Mouse (Mus musculus): ENCODE measurements around the gene Tom1l1. TPM values are rescaled to one million over a fixed set of nuclear protein-coding genes. Genes with fewer than 3 reads are reported as not detected.
"Not testable (repeated sequence)": the region's sequence is repeated elsewhere in the genome, so short reads cannot be mapped to it uniquely, and the experiment has no call there.

The Tom1l1 gene
- 37.3 and 41.2 TPM in 2 replicates for polyA plus RNA-seq (2014; fragmentation: Nextera tagmentation; extraction: Ambion mirVana)

DNA sequence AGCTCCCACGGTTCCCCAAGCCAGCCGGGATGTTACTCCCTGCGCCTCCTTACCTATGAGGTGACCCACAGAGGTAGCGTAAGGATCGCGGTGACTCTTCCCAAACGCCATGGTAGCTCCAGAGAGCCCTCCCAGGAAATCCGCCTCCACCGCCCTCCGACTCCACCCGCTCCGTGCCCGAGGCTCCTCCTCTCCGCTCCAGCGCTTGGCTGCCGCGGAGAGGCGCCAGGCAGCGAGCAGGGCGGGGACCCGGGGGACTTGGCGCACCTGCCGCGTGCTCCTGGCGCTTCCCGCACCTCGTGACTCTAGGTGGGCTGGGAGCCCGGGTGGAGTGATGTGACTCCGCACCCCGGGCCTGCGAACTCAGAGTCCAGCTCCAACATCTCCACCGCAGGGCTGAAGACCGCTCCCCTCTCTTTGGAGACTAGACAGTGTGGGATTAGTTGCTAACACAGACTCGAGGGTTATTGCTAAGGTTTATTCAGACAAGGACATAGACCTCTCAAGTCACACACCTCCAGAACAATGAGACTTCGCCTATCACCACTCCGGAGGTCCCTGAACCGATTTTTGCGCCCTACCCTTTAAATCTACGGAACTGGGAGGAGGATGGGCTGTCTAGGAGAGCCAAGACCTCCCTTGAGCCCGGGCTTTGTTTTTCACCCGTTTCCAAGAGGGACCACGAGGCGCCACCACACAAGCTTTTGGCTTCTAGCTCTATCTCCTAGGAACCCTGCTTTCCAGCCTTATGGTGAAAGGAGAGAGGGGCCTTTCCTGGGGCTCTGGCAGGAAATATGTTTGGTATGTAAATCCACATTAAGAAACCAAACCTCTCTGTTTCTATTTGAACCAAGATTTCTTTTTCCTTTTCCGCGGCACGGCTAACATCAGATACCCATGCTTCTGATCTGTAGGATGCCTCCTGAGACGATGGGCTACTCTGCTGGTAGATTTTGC is at the start of gene Tom1l1:
Gene Tom1l1 (minus strand): TSS at position 907 of the 957 bp plus-strand sequence.
- Histone ChIP-seq H3K4me1 (ENCODE audit: control insufficient read depth, insufficient read depth, low read length) (peaks cover 7% of the 10 kb centered on the region; the same call in 1 of the 2 replicates), H3K27me3 (ENCODE audit: control insufficient read depth, insufficient read depth, low read length) (no peaks in the 10 kb centered on the region), H3K4me2 (replicated peaks; ENCODE audit: low read depth, low read length) (peak within 1 kb of the TSS; percentile 89), H3K36me3 (ENCODE audit: control insufficient read depth, insufficient read depth, low read length) (no peaks in the 10 kb centered on the region), H3K9me3 (ENCODE audit: control insufficient read depth, low read depth, low read length) (no peaks in the 10 kb centered on the region), H3K9ac (replicated peaks; ENCODE audit: low read depth, low read length) (peak within 1 kb of the TSS; percentile 38), H3K4me3 (ENCODE audit: low read depth, low read length) (peak within 1 kb of the TSS; percentile 45), H3K27ac (ENCODE audit: low read length) (0 out of 2 replicates have a peak within 1 kb of the TSS, but pooled peaks have one; percentile 27)
- WGBS: 6% methylated on average over 47 of the region's 47 CpGs
- peak; percentile 94 for ATAC-seq (ENCODE audit: insufficient number of reproducible peaks, insufficient read depth, low FRiP score, low read depth)

DNA sequence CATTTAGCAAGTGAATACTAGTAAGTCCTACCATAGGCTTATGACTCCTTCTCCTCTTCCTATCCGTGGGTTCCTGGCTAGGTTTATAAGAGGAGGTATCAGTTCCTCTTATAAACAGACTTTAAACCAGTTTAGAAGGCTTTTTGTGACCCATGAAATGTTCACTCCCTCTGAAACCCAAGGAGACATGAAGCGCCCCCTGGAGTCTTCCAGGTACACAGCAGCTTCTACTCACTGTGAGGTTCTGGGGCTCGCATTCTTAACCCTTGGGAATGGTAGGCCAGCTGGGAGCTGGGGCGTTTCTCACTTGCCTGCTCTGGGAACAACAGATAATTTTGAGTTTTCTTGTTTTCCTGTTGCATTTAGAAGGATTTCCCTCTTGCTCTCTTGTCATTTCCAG is 45.4 kb upstream of the Tom1l1 start:
- H3K9ac ChIP-seq (replicated peaks; ENCODE audit: low read depth, low read length): no peak overlapping the region
- no peaks in the 10 kb centered on the region for H3K27me3 ChIP-seq (ENCODE audit: control insufficient read depth, insufficient read depth, low read length)
- H3K9me3 ChIP-seq (ENCODE audit: control insufficient read depth, low read depth, low read length): no peaks in the 10 kb centered on the region
- H3K4me3 ChIP-seq (ENCODE audit: low read depth, low read length): no peak overlapping the region
- no peak for ATAC-seq (ENCODE audit: insufficient number of reproducible peaks, insufficient read depth, low FRiP score, low read depth)
- H3K36me3 ChIP-seq (ENCODE audit: control insufficient read depth, insufficient read depth, low read length): no peaks in the 10 kb centered on the region
- H3K4me2 ChIP-seq (replicated peaks; ENCODE audit: low read depth, low read length): no peak overlapping the region
- 75% methylated on average over 4 of the region's 4 CpGs for WGBS
- H3K4me1 ChIP-seq (ENCODE audit: control insufficient read depth, insufficient read depth, low read length): no peaks in the 10 kb centered on the region
- no peak overlapping the region for H3K27ac ChIP-seq (ENCODE audit: low read length)

DNA sequence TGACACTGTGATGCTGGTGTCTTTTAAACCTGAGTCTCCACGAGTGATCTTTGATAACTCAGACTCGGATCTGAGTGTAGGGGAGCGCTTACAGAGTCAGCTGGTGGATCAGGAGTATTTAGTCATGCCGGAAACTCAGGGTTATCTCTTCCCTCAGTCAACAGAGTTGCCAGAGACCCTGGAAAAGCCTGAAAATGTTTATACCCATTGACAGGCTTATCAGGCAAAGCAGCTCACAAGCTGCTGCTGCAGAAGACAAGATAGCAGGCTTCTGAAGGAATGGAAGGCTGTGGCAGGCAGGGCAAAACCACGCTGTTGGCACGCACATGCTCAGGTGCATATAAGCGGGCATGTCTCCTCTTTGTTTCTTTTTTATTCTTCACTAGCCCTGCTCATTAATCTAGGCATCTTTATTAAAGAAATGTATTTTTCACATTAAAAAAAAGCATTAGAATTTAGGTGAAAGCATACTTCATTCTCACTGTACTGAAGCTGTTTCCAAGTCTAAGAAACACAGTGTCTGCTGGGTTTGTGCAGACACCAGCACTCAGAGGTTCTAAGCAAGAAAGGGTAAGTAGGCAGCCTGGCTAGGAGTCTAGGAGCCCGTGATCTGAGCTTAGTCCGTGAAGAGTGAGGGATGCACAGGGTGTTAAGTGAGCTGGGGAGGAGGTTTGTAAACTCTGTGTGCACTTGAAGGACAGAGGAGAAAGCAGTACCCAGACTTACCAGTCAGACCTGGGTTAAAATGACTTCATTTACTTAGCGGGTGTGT is 39.4 kb upstream of the Tom1l1 start:
- no peaks in the 10 kb centered on the region for H3K9me3 ChIP-seq (ENCODE audit: control insufficient read depth, low read depth, low read length)
- 43% methylated on average over 10 of the region's 10 CpGs for WGBS
- no peak overlapping the region for H3K4me3 ChIP-seq (ENCODE audit: low read depth, low read length)
- no peak overlapping the region for H3K9ac ChIP-seq (replicated peaks; ENCODE audit: low read depth, low read length)
- H3K4me2 ChIP-seq (replicated peaks; ENCODE audit: low read depth, low read length): no peak overlapping the region
- H3K36me3 ChIP-seq (ENCODE audit: control insufficient read depth, insufficient read depth, low read length): no peaks in the 10 kb centered on the region
- no peaks in the 10 kb centered on the region for H3K27me3 ChIP-seq (ENCODE audit: control insufficient read depth, insufficient read depth, low read length)
- H3K4me1 ChIP-seq (ENCODE audit: control insufficient read depth, insufficient read depth, low read length): no peaks in the 10 kb centered on the region
- H3K27ac ChIP-seq (ENCODE audit: low read length): no peak overlapping the region
- peak; percentile 83; the same call in 1 of the 2 replicates for ATAC-seq (ENCODE audit: insufficient number of reproducible peaks, insufficient read depth, low FRiP score, low read depth)

DNA sequence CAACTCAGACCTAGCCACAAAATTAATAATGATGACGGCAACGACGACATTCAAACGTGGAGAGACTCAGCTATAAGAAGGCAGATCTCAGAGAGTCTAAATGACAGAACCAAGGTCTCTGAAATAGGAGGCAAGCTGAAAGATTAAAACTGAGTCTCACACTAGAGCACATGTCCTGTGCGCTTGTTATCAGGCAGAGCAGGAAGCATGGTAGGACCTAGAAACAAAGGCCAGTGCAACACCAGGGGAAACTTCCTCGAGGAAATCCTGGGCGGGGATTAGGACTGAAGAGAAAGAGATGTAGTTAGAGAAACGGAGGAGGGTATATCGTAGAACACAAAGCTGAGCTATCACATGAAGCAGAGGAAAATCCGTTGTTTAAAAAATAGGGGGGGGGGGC is 38.6 kb upstream of the Tom1l1 start:
- Histone ChIP-seq H3K27me3 (ENCODE audit: control insufficient read depth, insufficient read depth, low read length) (no peaks in the 10 kb centered on the region), H3K27ac (ENCODE audit: low read length) (no peak overlapping the region), H3K36me3 (ENCODE audit: control insufficient read depth, insufficient read depth, low read length) (no peaks in the 10 kb centered on the region), H3K9me3 (ENCODE audit: control insufficient read depth, low read depth, low read length) (no peaks in the 10 kb centered on the region), H3K4me2 (replicated peaks; ENCODE audit: low read depth, low read length) (no peak overlapping the region), H3K4me3 (ENCODE audit: low read depth, low read length) (no peak overlapping the region), H3K4me1 (ENCODE audit: control insufficient read depth, insufficient read depth, low read length) (no peaks in the 10 kb centered on the region), H3K9ac (replicated peaks; ENCODE audit: low read depth, low read length) (no peak overlapping the region)
- no peak for ATAC-seq (ENCODE audit: insufficient number of reproducible peaks, insufficient read depth, low FRiP score, low read depth)
- WGBS: 65% methylated on average over 10 of the region's 10 CpGs

DNA sequence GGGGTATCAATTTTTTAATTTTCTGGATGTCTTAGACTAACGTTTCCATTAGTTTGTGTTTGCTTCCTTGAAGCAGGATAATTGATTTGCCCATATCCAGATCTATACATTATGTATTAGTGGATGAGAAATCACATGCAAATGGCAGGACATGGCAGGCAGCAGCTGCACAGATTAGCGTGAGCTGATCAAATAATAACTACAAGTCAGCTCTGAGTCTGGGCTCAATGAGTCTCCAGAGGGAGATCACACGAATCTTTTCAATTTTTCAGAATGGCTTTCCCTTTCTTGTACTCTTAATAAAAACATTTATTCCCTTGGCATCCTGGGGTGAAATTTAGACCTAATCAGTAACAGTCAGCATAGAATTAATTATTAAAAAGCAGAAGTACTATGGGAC is 34.1 kb upstream of the Tom1l1 start:
- Histone ChIP-seq H3K9ac (replicated peaks; ENCODE audit: low read depth, low read length) (no peak overlapping the region), H3K36me3 (ENCODE audit: control insufficient read depth, insufficient read depth, low read length) (no peaks in the 10 kb centered on the region), H3K9me3 (ENCODE audit: control insufficient read depth, low read depth, low read length) (no peaks in the 10 kb centered on the region), H3K27me3 (ENCODE audit: control insufficient read depth, insufficient read depth, low read length) (no peaks in the 10 kb centered on the region), H3K27ac (ENCODE audit: low read length) (no peak overlapping the region), H3K4me3 (ENCODE audit: low read depth, low read length) (no peak overlapping the region), H3K4me2 (replicated peaks; ENCODE audit: low read depth, low read length) (no peak overlapping the region), H3K4me1 (ENCODE audit: control insufficient read depth, insufficient read depth, low read length) (no peaks in the 10 kb centered on the region)
- WGBS: 69% methylated on average over 3 of the region's 3 CpGs
- ATAC-seq (ENCODE audit: insufficient number of reproducible peaks, insufficient read depth, low FRiP score, low read depth): no peak

DNA sequence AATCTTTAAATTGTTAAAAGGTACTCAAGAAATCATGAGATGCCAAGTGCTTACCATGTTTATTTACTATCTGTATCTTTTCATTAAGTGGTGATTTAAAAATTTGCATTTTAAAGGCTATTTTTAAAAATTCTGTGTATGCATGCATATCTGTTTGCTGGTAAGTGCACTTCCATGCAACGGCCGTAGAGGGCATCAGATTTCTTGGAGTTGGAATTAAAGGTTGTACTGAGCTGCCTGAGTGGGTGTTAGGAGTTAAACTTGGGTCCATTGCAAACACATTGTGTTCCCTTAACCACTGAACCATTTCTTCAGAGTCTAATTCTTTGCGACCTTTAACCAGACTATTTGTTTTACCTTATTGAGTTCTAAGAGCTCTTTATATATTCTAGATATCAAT is 29.6 kb upstream of the Tom1l1 start:
- Histone ChIP-seq H3K27ac (ENCODE audit: low read length) (no peak overlapping the region), H3K27me3 (ENCODE audit: control insufficient read depth, insufficient read depth, low read length) (no peaks in the 10 kb centered on the region), H3K4me3 (ENCODE audit: low read depth, low read length) (no peak overlapping the region), H3K36me3 (ENCODE audit: control insufficient read depth, insufficient read depth, low read length) (no peaks in the 10 kb centered on the region), H3K9ac (replicated peaks; ENCODE audit: low read depth, low read length) (no peak overlapping the region), H3K4me1 (ENCODE audit: control insufficient read depth, insufficient read depth, low read length) (no peaks in the 10 kb centered on the region), H3K9me3 (ENCODE audit: control insufficient read depth, low read depth, low read length) (no peaks in the 10 kb centered on the region), H3K4me2 (replicated peaks; ENCODE audit: low read depth, low read length) (no peak overlapping the region)
- ATAC-seq (ENCODE audit: insufficient number of reproducible peaks, insufficient read depth, low FRiP score, low read depth): no peak
- WGBS: 89% methylated on average over 3 of the region's 3 CpGs

DNA sequence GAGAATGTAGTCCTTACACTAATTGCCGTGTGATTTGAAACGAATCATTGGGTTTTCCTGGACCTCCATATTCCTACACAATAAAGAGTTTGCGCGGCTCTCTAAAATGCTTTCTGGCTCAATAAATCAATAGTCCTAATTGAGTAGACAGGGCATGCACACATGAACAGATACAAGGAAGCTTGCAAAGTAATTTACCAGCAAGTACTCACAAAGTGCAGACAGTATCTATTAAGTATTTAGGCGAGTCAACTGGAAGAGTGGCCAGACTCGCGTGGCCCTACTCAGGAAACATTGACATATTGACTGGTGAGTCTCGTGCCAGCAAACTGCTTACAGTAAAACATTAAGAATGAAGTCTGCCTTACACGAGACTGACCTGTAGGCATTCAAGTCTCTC is 23.4 kb upstream of the Tom1l1 start:
- H3K27ac ChIP-seq (ENCODE audit: low read length): no peak overlapping the region
- H3K4me2 ChIP-seq (replicated peaks; ENCODE audit: low read depth, low read length): no peak overlapping the region
- no peak overlapping the region for H3K4me3 ChIP-seq (ENCODE audit: low read depth, low read length)
- no peaks in the 10 kb centered on the region for H3K27me3 ChIP-seq (ENCODE audit: control insufficient read depth, insufficient read depth, low read length)
- no peak for ATAC-seq (ENCODE audit: insufficient number of reproducible peaks, insufficient read depth, low FRiP score, low read depth)
- no peak overlapping the region for H3K9ac ChIP-seq (replicated peaks; ENCODE audit: low read depth, low read length)
- WGBS: 60% methylated on average over 9 of the region's 9 CpGs
- no peaks in the 10 kb centered on the region for H3K4me1 ChIP-seq (ENCODE audit: control insufficient read depth, insufficient read depth, low read length)
- no peaks in the 10 kb centered on the region for H3K36me3 ChIP-seq (ENCODE audit: control insufficient read depth, insufficient read depth, low read length)
- no peaks in the 10 kb centered on the region for H3K9me3 ChIP-seq (ENCODE audit: control insufficient read depth, low read depth, low read length)

DNA sequence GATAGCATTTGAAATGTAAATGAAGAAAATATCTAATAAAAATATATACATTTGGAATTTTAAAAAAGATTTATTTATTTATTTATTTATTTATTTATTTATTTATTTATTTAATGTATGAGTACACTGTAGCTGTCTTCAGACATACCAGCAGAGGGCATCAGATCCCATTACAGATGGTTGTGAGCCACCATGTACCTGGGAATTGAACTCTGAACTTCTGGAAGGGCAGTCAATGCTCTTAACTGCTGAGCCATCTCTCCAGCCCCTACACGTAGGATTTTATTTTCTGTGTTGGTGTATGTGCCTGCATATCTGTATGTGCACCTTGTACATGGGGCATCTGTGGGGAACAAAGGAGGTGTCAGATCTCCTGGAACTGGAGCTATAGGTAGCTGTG is 19.0 kb upstream of the Tom1l1 start:
- not testable (repeated sequence) for ATAC-seq (ENCODE audit: insufficient number of reproducible peaks, insufficient read depth, low FRiP score, low read depth); H3K4me3 ChIP-seq (ENCODE audit: low read depth, low read length); H3K36me3 ChIP-seq (ENCODE audit: control insufficient read depth, insufficient read depth, low read length)

More for the DNA sequence above, 19.0 kb upstream of the Tom1l1 start:
- not testable (repeated sequence) for H3K4me1 ChIP-seq (ENCODE audit: control insufficient read depth, insufficient read depth, low read length); H3K27me3 ChIP-seq (ENCODE audit: control insufficient read depth, insufficient read depth, low read length); H3K9ac ChIP-seq (replicated peaks; ENCODE audit: low read depth, low read length); H3K27ac ChIP-seq (ENCODE audit: low read length); H3K4me2 ChIP-seq (replicated peaks; ENCODE audit: low read depth, low read length); H3K9me3 ChIP-seq (ENCODE audit: control insufficient read depth, low read depth, low read length)
- WGBS: 90% methylated on average over 1 of the region's 1 CpGs

All from stomach, embryonic 14.5 days (tissue).